Comparison of ENCODE assay signal across 10 mouse cellular contexts in the genomic region with DNA sequence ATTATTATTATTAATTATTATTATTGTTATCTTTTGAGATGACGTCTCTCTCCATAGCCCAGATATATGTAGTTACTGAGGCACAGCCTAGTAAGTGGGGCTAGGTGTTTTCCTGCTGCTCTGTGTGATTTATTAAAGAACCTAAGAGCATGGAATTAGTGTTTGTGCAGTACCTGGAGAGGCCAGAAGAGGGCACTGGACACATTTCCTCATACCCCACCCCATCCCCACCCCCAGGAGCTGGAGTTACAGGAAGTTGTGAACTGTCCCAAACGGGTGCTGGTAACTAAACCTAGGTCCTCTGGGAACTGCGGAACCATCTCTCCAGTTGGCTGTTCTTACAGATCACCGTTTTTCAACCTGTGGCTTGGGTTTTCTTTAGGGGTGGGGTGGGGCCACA.
A peak's percentile ranks its signal among the peaks of the same experiment; 100 is the strongest.
DNase-seq lines count a peak whose midpoint lies in the region; ATAC-seq and TF ChIP-seq lines count a peak whose summit lies in the region.
"Had no signal": no experiment of that assay in that cellular context is flagged by ENCODE, and none has a peak within 500 bp of the region (broad histone marks: within the 10 kb centered on the region; RNA-seq: fewer than 3 reads in every experiment).

No protein-coding gene starts in this region.

- TF ChIP-seq POLR2A in kidney, adult 2 months (IDR thresholded peaks at IDR 0.05; ENCODE audit: low read depth, low read length): no peak
- no peak for TF ChIP-seq POLR2A in ES-Bruce4 (IDR thresholded peaks at IDR 0.05; ENCODE audit: insufficient read depth, low read length)
- no peak for TF ChIP-seq POLR2A in brain, embryonic 14.5 days (IDR thresholded peaks at IDR 0.05; ENCODE audit: borderline replicate concordance, extremely low read depth, insufficient read depth, insufficient read length, poor library complexity, severe bottlenecking)

- H3K36me3 ChIP-seq in kidney, adult 2 months (ENCODE audit: control insufficient read depth, insufficient read depth, low read length): no peaks in the 10 kb centered on the region
- H3K36me3 ChIP-seq in ES-Bruce4 (ENCODE audit: control insufficient read depth, insufficient read depth, low read length, poor library complexity, severe bottlenecking): no peaks in the 10 kb centered on the region
- H3K36me3 ChIP-seq: limb, embryonic 13.5 days; neural tube, embryonic 12.5 days had no signal

- no peaks in the 10 kb centered on the region for H3K9me3 ChIP-seq in ES-Bruce4 (replicated peaks; ENCODE audit: control insufficient read depth, insufficient read depth, low read length, poor library complexity, severe bottlenecking)
- H3K9me3 ChIP-seq: limb, embryonic 13.5 days; neural tube, embryonic 12.5 days had no signal

- no peaks in the 10 kb centered on the region for H3K27me3 ChIP-seq in kidney, adult 2 months (replicated peaks; ENCODE audit: control insufficient read depth, insufficient read depth, low read length)
- no peaks in the 10 kb centered on the region for H3K27me3 ChIP-seq in ES-Bruce4 (ENCODE audit: control insufficient read depth, insufficient read depth, low read length, poor library complexity, severe bottlenecking)
- H3K27me3 ChIP-seq: neural tube, embryonic 12.5 days had no signal

- H3K9ac ChIP-seq in ES-Bruce4 (ENCODE audit: low read depth, poor library complexity, severe bottlenecking): peak overlapping the region; percentile 59; the same call in 1 of the 2 replicates
- H3K9ac ChIP-seq: limb, embryonic 13.5 days; neural tube, embryonic 12.5 days had no signal

- peak; percentile 38; the same call in 1 of the 2 replicates for TF ChIP-seq CTCF in kidney, adult 2 months (conservative IDR thresholded peaks at IDR 0.05; ENCODE audit: insufficient read depth, insufficient read length, low read depth, low read length)
- TF ChIP-seq CTCF in ES-Bruce4 (IDR thresholded peaks at IDR 0.05; ENCODE audit: low read depth, low read length): peak; percentile 57
- TF ChIP-seq CTCF in brain, embryonic 14.5 days (IDR thresholded peaks at IDR 0.05; ENCODE audit: borderline replicate concordance, extremely low read depth, insufficient read depth, insufficient read length): peak; percentile 20; the same call in 1 of the 2 replicates

- TF ChIP-seq EP300 in ES-Bruce4 (IDR thresholded peaks at IDR 0.05; ENCODE audit: insufficient read depth, low read depth, low read length): no peak

- no peak overlapping the region for H3K27ac ChIP-seq in kidney, adult 2 months (ENCODE audit: insufficient read depth, low read depth, low read length)
- H3K27ac ChIP-seq in ES-Bruce4 (ENCODE audit: insufficient read depth, low read length): peak overlapping the region; percentile 84
- H3K27ac ChIP-seq: limb, embryonic 13.5 days; neural tube, embryonic 12.5 days had no signal

- no peak for ATAC-seq in activated CD4-positive, CD25-positive, alpha-beta regulatory T cell, adult 4 months

- WGBS in kidney, adult 2 months: 76% methylated on average over 4 of the region's 4 CpGs

- peaks cover 15% of the 10 kb centered on the region; the same call in 1 of the 2 replicates for H3K4me1 ChIP-seq in kidney, adult 2 months (ENCODE audit: control insufficient read depth, insufficient read depth, low read length)
- no peaks in the 10 kb centered on the region for H3K4me1 ChIP-seq in ES-Bruce4 (ENCODE audit: control insufficient read depth, insufficient read depth, low read length)

- H3K4me3 ChIP-seq in kidney, adult 2 months (ENCODE audit: insufficient read depth, low read depth, low read length): no peak overlapping the region
- peak overlapping the region; percentile 43 for H3K4me3 ChIP-seq in ES-Bruce4 (ENCODE audit: low read depth, low read length)
- H3K4me3 ChIP-seq: limb, embryonic 13.5 days; neural tube, embryonic 12.5 days had no signal

- DNase-seq in kidney, adult 2 months: peak; percentile 39
- DNase-seq in kidney, adult 11 months: no peak
- DNase-seq in brain, embryonic 14.5 days (ENCODE audit: low read depth): no peak
- peak; percentile 11 to 22 for DNase-seq in natural killer cell, adult 2 months (ENCODE audit: low spot score in 2 of 2)
- no peak for DNase-seq in ovary, postnatal 10 days (ENCODE audit: low spot score)
- DNase-seq in cerebellum, adult 11-12 months: no peak

Comparison
In these comparisons a context has a peak if more than half of its experiments do, and no peak if none do; other contexts are left out.
1. DNase-seq: peak in kidney, adult 2 months (single experiment) and natural killer cell, adult 2 months (2 of 2); none in kidney, adult 11 months (single experiment), brain, embryonic 14.5 days (single experiment), ovary, postnatal 10 days (single experiment) and cerebellum, adult 11-12 months (single experiment).
2. Peak in every context shown above with its lines, with median percentiles within 50 percentile points of each other: CTCF ChIP-seq.